Mouse (Mus musculus): Measurements from ENCODE around the gene Ghitm.

DNA sequence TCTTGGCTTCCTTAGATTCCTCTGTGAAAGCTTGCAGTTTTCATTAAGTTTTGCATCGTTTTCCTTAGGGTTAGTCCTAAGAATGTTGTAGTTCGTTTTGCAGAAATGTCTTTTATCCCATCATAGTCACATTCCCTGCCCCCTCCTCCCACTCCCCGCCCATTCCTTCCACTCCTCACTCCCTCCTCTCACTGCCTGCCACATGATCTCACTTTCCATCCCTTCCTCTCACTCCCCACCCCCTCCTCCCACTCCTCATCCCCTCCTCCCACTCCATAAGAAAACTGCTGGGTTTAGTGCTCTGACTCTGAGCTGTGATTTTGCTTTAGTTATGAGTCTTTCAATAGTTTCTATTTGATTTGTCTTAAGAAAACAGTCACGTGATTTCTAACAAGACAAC lies 51.3 kb downstream of the Ghitm start:
- TF ChIP-seq ZNF384 (IDR thresholded peaks at IDR 0.05; ENCODE audit: low read depth, low read length) (no peak), MAFK (IDR thresholded peaks at IDR 0.05; ENCODE audit: insufficient read depth, low read depth, low read length) (no peak)
